Mouse (Mus musculus): ENCODE data around the gene Cwc25.

GRCm38 (mm10) chr11:97781832-97782563 lies 15.6 kb upstream of the Cwc25 start, which contains the start of gene Rpl23:
- TF ChIP-seq CTCF (IDR thresholded peaks at IDR 0.05; ENCODE audit: control insufficient read depth, insufficient read depth, insufficient replicate concordance, low read depth, low read length) (no peak), POLR2A (IDR thresholded peaks at IDR 0.05; ENCODE audit: control insufficient read depth, low read depth, low read length) (peak; percentile 95)

Measured in testis, adult 2 months (tissue).